Mouse (Mus musculus): ENCODE measurements around the gene Ccdc183.

The Ccdc183 gene

GRCm38 (mm10) chr2:25607761-25608622 lies 9.5 kb downstream of the Ccdc183 start, which contains the start of gene Rabl6:
Gene Rabl6, minus strand, starts transcription at chr2:25608521.
- peak; percentile 87 for DNase-seq (ENCODE audit: low spot score)

- no peak for DNase-seq (ENCODE audit: low spot score)
Measured at GRCm38 (mm10) chr2:25602526-25602925, 15.0 kb downstream of the Ccdc183 start.

GRCm38 (mm10) chr2:25600037-25600436 lies 17.4 kb downstream of the Ccdc183 start:
- peak; percentile 57 for DNase-seq (ENCODE audit: low spot score)

- DNase-seq (ENCODE audit: low spot score): no peak
Measured at GRCm38 (mm10) chr2:25598749-25599148, 18.7 kb downstream of the Ccdc183 start.

GRCm38 (mm10) chr2:25596765-25597510 lies 20.5 kb downstream of the Ccdc183 start:
- DNase-seq (ENCODE audit: low spot score): no peak

- DNase-seq (ENCODE audit: low spot score): no peak
Measured at GRCm38 (mm10) chr2:25591863-25592262, 25.6 kb downstream of the Ccdc183 start.

GRCm38 (mm10) chr2:25588227-25588907 lies 29.1 kb downstream of the Ccdc183 start:
- DNase-seq (ENCODE audit: low spot score): no peak

GRCm38 (mm10) chr2:25587290-25587689 lies 30.2 kb downstream of the Ccdc183 start:
- no peak for DNase-seq (ENCODE audit: low spot score)

GRCm38 (mm10) chr2:25585601-25586000 lies 31.9 kb downstream of the Ccdc183 start:
- no peak for DNase-seq (ENCODE audit: low spot score)

- no peak for DNase-seq (ENCODE audit: low spot score)
Measured at GRCm38 (mm10) chr2:25584856-25585255, 32.6 kb downstream of the Ccdc183 start.

GRCm38 (mm10) chr2:25584152-25584551 lies 33.3 kb downstream of the Ccdc183 start:
- no peak for DNase-seq (ENCODE audit: low spot score)

- DNase-seq (ENCODE audit: low spot score): no peak
Measured at GRCm38 (mm10) chr2:25583571-25583970, 33.9 kb downstream of the Ccdc183 start.

- DNase-seq (ENCODE audit: low spot score): no peak
Measured at GRCm38 (mm10) chr2:25583120-25583481, 34.4 kb downstream of the Ccdc183 start.

- no peak for DNase-seq (ENCODE audit: low spot score)
Measured at GRCm38 (mm10) chr2:25582466-25583119, 34.9 kb downstream of the Ccdc183 start.

GRCm38 (mm10) chr2:25581901-25582301 lies 35.6 kb downstream of the Ccdc183 start:
- no peak for DNase-seq (ENCODE audit: low spot score)

GRCm38 (mm10) chr2:25581294-25581864 lies 36.1 kb downstream of the Ccdc183 start, which contains the start of gene Ajm1:
Gene Ajm1, minus strand, starts transcription at chr2:25581757.
- peak; percentile 69 for DNase-seq (ENCODE audit: low spot score)

- no peak for DNase-seq (ENCODE audit: low spot score)
Measured at GRCm38 (mm10) chr2:25580621-25581101, 36.8 kb downstream of the Ccdc183 start.

- no peak for DNase-seq (ENCODE audit: low spot score)
Measured at GRCm38 (mm10) chr2:25579737-25580460, 37.6 kb downstream of the Ccdc183 start.

- DNase-seq (ENCODE audit: low spot score): no peak
Measured at GRCm38 (mm10) chr2:25578796-25579736, 38.4 kb downstream of the Ccdc183 start.

All from yolk sac, embryonic 10.5 days (tissue).